21 mouse cellular contexts compared by ENCODE assay signal in genomic region chr12:35267023-35267654, GRCm38 (mm10).
A peak's percentile ranks its signal among the peaks of the same experiment; 100 is the strongest.
DNase-seq lines count a peak whose midpoint lies in the region; ATAC-seq and TF ChIP-seq lines count a peak whose summit lies in the region.
"Had no signal": no experiment of that assay in that cellular context is flagged by ENCODE, and none has a peak within 500 bp of the region (broad histone marks: within the 10 kb centered on the region; RNA-seq: fewer than 3 reads in every experiment).

No protein-coding gene starts in this region.

- ATAC-seq in common myeloid progenitor, adult 5-6 weeks (replicated peaks; ENCODE audit: low read depth, poor library complexity, severe bottlenecking) = peak; percentile 71
- ATAC-seq in monocyte, adult 5-6 weeks (replicated peaks; ENCODE audit: insufficient number of reproducible peaks, low FRiP score, low TSS enrichment, poor library complexity, severe bottlenecking) = peak; percentile 51; the same call in 1 of the 2 replicates

- H3K4me3 ChIP-seq in embryonic fibroblast, embryonic 13.5 days (ENCODE audit: insufficient read depth, low read length) = no peak overlapping the region
- H3K4me3 ChIP-seq: gastrocnemius, adult 2 months; hindbrain, embryonic 13.5 days; left cerebral cortex, adult 2 months; megakaryocyte, embryonic 14.5 days had no signal

- no peak for TF ChIP-seq CTCF in embryonic fibroblast, embryonic 13.5 days (IDR thresholded peaks at IDR 0.05; ENCODE audit: borderline replicate concordance, insufficient read depth, low read length)

- TF ChIP-seq POLR2A in embryonic fibroblast, embryonic 13.5 days (IDR thresholded peaks at IDR 0.05; ENCODE audit: low read depth, low read length) = no peak

- peaks cover 3% of the 10 kb centered on the region; the same call in 1 of the 2 replicates for H3K4me1 ChIP-seq in embryonic fibroblast, embryonic 13.5 days (ENCODE audit: control insufficient read depth, insufficient read depth, low read length)
- H3K4me1 ChIP-seq: hindbrain, embryonic 13.5 days; megakaryocyte, embryonic 14.5 days had no signal

- DNase-seq in right cerebral cortex, postnatal 4 days = peak; percentile 2
- no peak for DNase-seq in right cerebral cortex, postnatal 10 days (ENCODE audit: low spot score in 2 of 2)
- no peak for DNase-seq in spleen, postnatal 14 days (ENCODE audit: low spot score in 2 of 2)
- DNase-seq in layer of hippocampus, adult 11-12 months (ENCODE audit: low spot score) = no peak
- DNase-seq in right cerebral cortex, adult 2 months (ENCODE audit: low spot score in 2 of 2) = no peak
- DNase-seq: adrenal gland, postnatal 10 days; cerebellum, adult 8-10 months; gastrocnemius, adult 2 months; kidney, adult 11 months; kidney, postnatal 4 days; left cerebral cortex, postnatal 4 days; lung, adult 2 months; lung, postnatal 14 days; midbrain, embryonic 14.5 days; thymus, postnatal 25 days had no signal

- peak overlapping the region; percentile 30 for H3K27ac ChIP-seq in embryonic fibroblast, embryonic 13.5 days (ENCODE audit: insufficient read depth, low read length)
- H3K27ac ChIP-seq: gastrocnemius, adult 2 months; hindbrain, embryonic 13.5 days; left cerebral cortex, adult 2 months had no signal
